Mouse (Mus musculus): Measurements from ENCODE around the gene Syn3. TPM values are rescaled to one million over a fixed set of nuclear protein-coding genes. Genes with fewer than 3 reads are reported as not detected.
A peak's percentile ranks its signal among the peaks of the same experiment; 100 is the strongest.

Syn3 gene
- total and polyA plus RNA-seq, 2 experiments from 2014 or later = 22.0 to 67.0 TPM

DNA sequence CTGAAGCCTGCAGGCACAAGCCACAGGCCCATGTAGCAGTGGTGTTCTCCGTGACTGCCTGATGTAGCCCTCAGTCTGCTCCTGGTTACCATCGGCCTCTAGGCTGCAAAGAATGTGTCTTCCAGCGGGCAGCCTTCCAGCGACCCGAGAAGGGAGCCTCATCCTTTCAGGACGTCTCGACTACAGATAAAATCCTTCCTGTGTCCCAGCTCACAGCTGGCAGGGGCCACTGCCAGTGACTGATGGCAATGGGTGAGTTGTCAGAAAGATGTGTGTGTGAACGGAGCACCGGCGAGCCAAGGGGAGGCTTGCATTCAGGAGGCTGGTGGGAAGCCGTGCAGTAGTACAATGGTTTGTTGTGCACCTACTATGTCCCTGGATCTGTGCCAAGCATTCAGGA lies 122.8 kb downstream of the Syn3 start:
- Histone ChIP-seq H3K4me3 (ENCODE audit: low read depth, low read length) (no peak overlapping the region), H3K4me1 (ENCODE audit: insufficient read depth, low read length) (no peaks in the 10 kb centered on the region), H3K27me3 (ENCODE audit: insufficient read depth, low read length) (no peaks in the 10 kb centered on the region), H3K9me3 (ENCODE audit: low read length) (no peaks in the 10 kb centered on the region), H3K4me2 (ENCODE audit: low read depth, low read length, poor library complexity, severe bottlenecking) (no peak overlapping the region), H3K27ac (ENCODE audit: low read depth, low read length) (no peak overlapping the region; the same call in 1 of the 2 replicates), H3K9ac (replicated peaks; ENCODE audit: low read length, poor library complexity, severe bottlenecking) (no peak overlapping the region), H3K36me3 (ENCODE audit: insufficient read depth, low read length) (no peaks in the 10 kb centered on the region)
- WGBS = 67% methylated on average over 11 of the region's 11 CpGs
- no peak for TF ChIP-seq CTCF (IDR thresholded peaks at IDR 0.05)
- ATAC-seq (ENCODE audit: low FRiP score) = peak; percentile 85
- DNase-seq (ENCODE audit: low spot score) = peak; percentile 84

DNA sequence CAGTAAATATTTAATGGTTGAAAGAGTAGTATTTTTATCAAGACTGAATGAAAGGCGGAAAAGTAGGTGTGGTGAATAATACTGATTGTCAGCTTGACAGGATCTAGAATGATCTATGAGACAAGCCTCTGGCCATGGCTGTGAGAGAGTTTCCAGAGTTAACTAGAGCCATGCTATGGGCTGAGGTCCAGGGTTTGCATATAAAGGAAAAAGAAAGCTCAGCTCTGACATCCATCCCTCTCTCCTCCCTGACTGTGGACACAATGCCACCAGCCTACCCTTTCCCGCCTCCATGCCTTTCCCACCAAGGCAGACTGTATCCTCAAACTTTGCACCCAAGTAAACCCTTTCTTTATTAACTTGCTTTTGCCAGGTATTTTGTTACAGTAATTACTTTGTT lies 124.6 kb downstream of the Syn3 start:
- no peaks in the 10 kb centered on the region for H3K27me3 ChIP-seq (ENCODE audit: insufficient read depth, low read length)
- TF ChIP-seq CTCF (IDR thresholded peaks at IDR 0.05) = no peak
- H3K4me3 ChIP-seq (ENCODE audit: low read depth, low read length) = no peak overlapping the region
- H3K9me3 ChIP-seq (ENCODE audit: low read length) = no peaks in the 10 kb centered on the region
- WGBS = 81% methylated on average over 2 of the region's 2 CpGs
- no peaks in the 10 kb centered on the region for H3K36me3 ChIP-seq (ENCODE audit: insufficient read depth, low read length)
- H3K27ac ChIP-seq (ENCODE audit: low read depth, low read length) = no peak overlapping the region
- H3K9ac ChIP-seq (replicated peaks; ENCODE audit: low read length, poor library complexity, severe bottlenecking) = no peak overlapping the region
- no peak for ATAC-seq (ENCODE audit: low FRiP score)
- no peak for DNase-seq (ENCODE audit: low spot score)
- no peaks in the 10 kb centered on the region for H3K4me1 ChIP-seq (ENCODE audit: insufficient read depth, low read length)
- H3K4me2 ChIP-seq (ENCODE audit: low read depth, low read length, poor library complexity, severe bottlenecking) = no peak overlapping the region

DNA sequence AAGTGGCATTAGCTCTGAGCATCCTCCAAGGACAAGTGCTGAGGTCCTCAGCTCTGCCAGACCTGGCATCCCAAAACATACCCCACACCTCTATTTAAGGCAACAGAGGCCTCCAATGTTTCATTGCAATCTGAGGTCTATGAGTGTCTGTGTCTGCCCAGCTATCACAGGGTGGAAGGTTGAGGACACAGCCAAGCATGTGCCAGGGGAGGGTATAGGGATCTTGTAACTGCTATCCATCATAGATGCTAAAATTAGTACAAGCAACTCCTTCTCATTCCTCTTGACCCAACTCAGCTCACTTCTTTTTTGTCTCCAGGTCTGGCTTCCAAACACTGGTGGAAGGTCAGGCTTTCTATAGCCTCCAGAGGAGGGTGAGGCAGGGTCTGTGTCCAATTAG lies 127.1 kb downstream of the Syn3 start:
- Histone ChIP-seq H3K27ac (ENCODE audit: low read depth, low read length) (no peak overlapping the region), H3K27me3 (ENCODE audit: insufficient read depth, low read length) (no peaks in the 10 kb centered on the region), H3K4me2 (ENCODE audit: low read depth, low read length, poor library complexity, severe bottlenecking) (no peak overlapping the region), H3K9me3 (ENCODE audit: low read length) (no peaks in the 10 kb centered on the region), H3K9ac (replicated peaks; ENCODE audit: low read length, poor library complexity, severe bottlenecking) (no peak overlapping the region), H3K36me3 (ENCODE audit: insufficient read depth, low read length) (no peaks in the 10 kb centered on the region), H3K4me3 (ENCODE audit: low read depth, low read length) (no peak overlapping the region), H3K4me1 (ENCODE audit: insufficient read depth, low read length) (no peaks in the 10 kb centered on the region)
- no peak for ATAC-seq (ENCODE audit: low FRiP score)
- no peak for TF ChIP-seq CTCF (IDR thresholded peaks at IDR 0.05)
- DNase-seq (ENCODE audit: low spot score) = no peak

DNA sequence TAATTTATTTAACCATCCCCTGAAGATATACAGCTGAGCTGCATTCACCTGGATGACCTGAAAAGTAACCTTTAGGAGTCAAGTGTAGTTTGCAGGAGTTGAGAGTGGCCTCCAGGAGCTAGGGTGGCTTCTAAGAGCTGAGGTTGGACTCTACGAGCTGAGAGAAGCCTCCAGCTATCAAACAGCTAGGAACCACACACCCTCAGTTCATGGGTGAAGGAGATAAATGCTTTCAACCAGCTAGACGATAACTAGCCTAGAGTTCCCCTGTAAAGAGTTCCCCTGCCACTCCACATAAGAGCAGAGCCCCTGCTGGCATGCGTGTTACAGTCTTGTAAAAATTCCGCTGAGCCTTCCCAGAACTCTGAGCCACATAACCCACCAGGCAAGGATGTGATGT lies 129.3 kb downstream of the Syn3 start:
- ATAC-seq (ENCODE audit: low FRiP score) (no peak), DNase-seq (ENCODE audit: low spot score) (no peak)
- H3K9ac ChIP-seq (replicated peaks; ENCODE audit: low read length, poor library complexity, severe bottlenecking) = no peak overlapping the region
- H3K4me3 ChIP-seq (ENCODE audit: low read depth, low read length) = no peak overlapping the region
- no peak for TF ChIP-seq CTCF (IDR thresholded peaks at IDR 0.05)
- H3K9me3 ChIP-seq (ENCODE audit: low read length) = no peaks in the 10 kb centered on the region
- no peak overlapping the region for H3K4me2 ChIP-seq (ENCODE audit: low read depth, low read length, poor library complexity, severe bottlenecking)
- no peaks in the 10 kb centered on the region for H3K4me1 ChIP-seq (ENCODE audit: insufficient read depth, low read length)
- WGBS = 82% methylated on average over 4 of the region's 4 CpGs
- H3K36me3 ChIP-seq (ENCODE audit: insufficient read depth, low read length) = no peaks in the 10 kb centered on the region
- H3K27ac ChIP-seq (ENCODE audit: low read depth, low read length) = no peak overlapping the region
- no peaks in the 10 kb centered on the region for H3K27me3 ChIP-seq (ENCODE audit: insufficient read depth, low read length)

DNA sequence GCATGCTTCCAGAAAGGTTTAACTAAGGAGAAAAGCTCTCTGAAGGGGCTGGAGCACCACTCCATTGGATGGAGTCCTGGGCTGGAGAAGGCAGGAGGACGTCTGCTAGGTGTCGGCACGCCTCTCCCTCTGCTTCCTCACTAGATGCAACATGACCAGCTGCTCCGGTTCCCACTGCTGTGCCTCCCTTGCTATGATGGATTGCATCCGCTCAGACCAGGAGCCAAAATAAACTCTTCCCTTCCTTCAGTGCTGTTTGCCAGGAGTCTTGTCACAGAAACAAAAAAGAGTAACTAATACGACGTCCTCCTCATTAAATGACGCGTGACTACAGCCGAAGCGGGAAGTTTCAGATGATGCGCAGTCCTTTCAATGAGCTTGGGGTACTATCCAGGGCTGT lies 129.9 kb downstream of the Syn3 start:
- no peak for DNase-seq (ENCODE audit: low spot score)
- Histone ChIP-seq H3K4me3 (ENCODE audit: low read depth, low read length) (no peak overlapping the region), H3K4me1 (ENCODE audit: insufficient read depth, low read length) (no peaks in the 10 kb centered on the region), H3K4me2 (ENCODE audit: low read depth, low read length, poor library complexity, severe bottlenecking) (no peak overlapping the region), H3K9ac (replicated peaks; ENCODE audit: low read length, poor library complexity, severe bottlenecking) (no peak overlapping the region), H3K27me3 (ENCODE audit: insufficient read depth, low read length) (no peaks in the 10 kb centered on the region), H3K9me3 (ENCODE audit: low read length) (no peaks in the 10 kb centered on the region), H3K27ac (ENCODE audit: low read depth, low read length) (no peak overlapping the region), H3K36me3 (ENCODE audit: insufficient read depth, low read length) (no peaks in the 10 kb centered on the region)
- no peak for TF ChIP-seq CTCF (IDR thresholded peaks at IDR 0.05)
- 90% methylated on average over 12 of the region's 12 CpGs for WGBS
- no peak for ATAC-seq (ENCODE audit: low FRiP score)

DNA sequence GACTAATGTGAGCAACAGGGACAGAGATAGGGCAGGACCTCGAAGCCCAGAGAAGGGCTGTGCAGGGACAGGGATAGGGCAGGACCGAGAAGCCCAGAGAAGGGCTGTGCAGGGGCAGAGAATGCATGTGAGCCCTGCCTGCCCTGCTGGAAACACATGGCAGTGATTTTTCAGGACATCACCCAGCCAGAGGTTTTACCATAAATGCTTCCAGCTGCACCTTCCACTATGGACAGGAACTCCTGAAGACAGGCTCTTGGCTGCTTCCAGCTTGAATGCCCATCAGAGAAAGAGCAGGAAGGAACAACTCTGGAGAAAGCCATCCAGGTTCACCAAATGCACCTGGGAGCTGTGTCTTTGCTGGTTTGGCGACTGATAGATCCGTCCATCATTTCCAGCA lies 131.3 kb downstream of the Syn3 start:
- 85% methylated on average over 4 of the region's 4 CpGs for WGBS
- no peak for TF ChIP-seq CTCF (IDR thresholded peaks at IDR 0.05)
- no peaks in the 10 kb centered on the region for H3K27me3 ChIP-seq (ENCODE audit: insufficient read depth, low read length)
- no peak overlapping the region for H3K4me3 ChIP-seq (ENCODE audit: low read depth, low read length)
- H3K27ac ChIP-seq (ENCODE audit: low read depth, low read length) = no peak overlapping the region
- H3K4me1 ChIP-seq (ENCODE audit: insufficient read depth, low read length) = no peaks in the 10 kb centered on the region
- no peak overlapping the region for H3K4me2 ChIP-seq (ENCODE audit: low read depth, low read length, poor library complexity, severe bottlenecking)
- DNase-seq (ENCODE audit: low spot score) = no peak
- H3K36me3 ChIP-seq (ENCODE audit: insufficient read depth, low read length) = no peaks in the 10 kb centered on the region
- no peak overlapping the region for H3K9ac ChIP-seq (replicated peaks; ENCODE audit: low read length, poor library complexity, severe bottlenecking)
- no peaks in the 10 kb centered on the region for H3K9me3 ChIP-seq (ENCODE audit: low read length)
- ATAC-seq (ENCODE audit: low FRiP score) = no peak
